Mouse (Mus musculus) olfactory bulb, adult 2 months (tissue): ENCODE data around the gene Nectin4.
A peak's percentile ranks its signal among the peaks of the same experiment; 100 is the strongest.

Experiments
- CTCF ChIP-seq: fragments of 200-500 bp; IDR thresholded peaks from 2 replicates; pipeline ENCODE4 v1.5.1; 2012; ENCODE audit warnings: low read depth, mild to moderate bottlenecking, low read length, moderate library complexity; ENCODE audit not compliant: insufficient read depth
- POLR2A ChIP-seq: fragments of 200-500 bp; IDR thresholded peaks from 2 replicates; pipeline ENCODE4 v1.6.1; 2012; ENCODE audit warnings: mild to moderate bottlenecking, low read depth, low read length, moderate library complexity; ENCODE audit not compliant: insufficient read depth

DNA sequence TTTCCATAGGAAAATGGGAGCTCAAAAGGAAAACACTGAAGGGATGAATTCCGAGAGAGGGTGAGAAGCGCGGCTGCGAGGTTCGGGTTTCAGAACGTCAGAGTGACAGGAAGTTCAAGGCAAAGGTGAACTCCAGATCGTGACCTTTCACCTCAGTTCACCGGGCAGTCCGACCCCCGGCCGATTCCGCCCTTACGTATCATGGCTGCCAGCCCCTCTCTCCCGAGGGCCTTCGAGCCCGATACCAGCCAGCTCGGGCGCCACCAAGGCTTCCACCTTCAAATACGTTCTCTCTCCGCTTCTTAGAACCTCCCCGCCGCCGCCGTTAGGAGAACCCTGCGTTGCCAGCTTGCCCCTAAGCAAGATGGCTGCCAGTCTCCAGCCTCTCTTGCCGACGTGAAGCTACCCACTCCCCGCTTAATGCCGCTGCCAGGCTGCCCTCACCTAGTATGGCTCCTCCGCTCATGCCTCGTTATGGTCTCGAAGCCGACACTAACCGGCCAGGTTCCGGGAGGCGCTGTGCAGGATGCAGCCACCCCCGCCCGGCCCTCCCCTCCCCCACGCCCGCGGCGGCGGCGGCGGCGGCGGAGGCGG lies 41.0 kb upstream of the Nectin4 start, which contains the start of gene Dedd:
- TF ChIP-seq CTCF, result no peak
- 0 out of 2 replicates have a peak, but pooled peaks have one; percentile 16 for TF ChIP-seq POLR2A
